Mouse (Mus musculus): ENCODE data around the gene Lgi4.

Lgi4 gene

GRCm38 (mm10) chr7:31109091-31109490 is 49.9 kb downstream of the Lgi4 start:
- peak; percentile 90 to 92 for DNase-seq

DNA sequence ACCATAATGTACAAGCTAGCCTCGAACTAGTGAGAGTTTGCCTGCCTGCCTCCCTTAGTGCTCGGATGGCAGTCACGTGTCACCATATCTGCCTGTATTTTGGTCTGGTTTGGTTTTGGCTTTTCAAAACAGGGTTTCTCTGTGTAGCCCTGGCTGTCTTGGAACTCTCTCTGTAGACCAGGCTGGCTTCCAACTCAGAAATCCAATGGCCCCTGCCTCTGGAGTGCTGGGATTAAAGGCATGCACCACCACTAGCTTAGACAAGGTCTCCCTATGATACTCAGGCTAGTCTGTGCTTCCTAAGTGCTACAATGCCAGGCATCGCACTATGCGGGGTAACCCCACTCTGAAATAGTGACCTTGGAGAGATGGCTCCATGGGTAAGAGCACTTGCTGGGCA is 50.7 kb downstream of the Lgi4 start:
- no peak for DNase-seq

DNA sequence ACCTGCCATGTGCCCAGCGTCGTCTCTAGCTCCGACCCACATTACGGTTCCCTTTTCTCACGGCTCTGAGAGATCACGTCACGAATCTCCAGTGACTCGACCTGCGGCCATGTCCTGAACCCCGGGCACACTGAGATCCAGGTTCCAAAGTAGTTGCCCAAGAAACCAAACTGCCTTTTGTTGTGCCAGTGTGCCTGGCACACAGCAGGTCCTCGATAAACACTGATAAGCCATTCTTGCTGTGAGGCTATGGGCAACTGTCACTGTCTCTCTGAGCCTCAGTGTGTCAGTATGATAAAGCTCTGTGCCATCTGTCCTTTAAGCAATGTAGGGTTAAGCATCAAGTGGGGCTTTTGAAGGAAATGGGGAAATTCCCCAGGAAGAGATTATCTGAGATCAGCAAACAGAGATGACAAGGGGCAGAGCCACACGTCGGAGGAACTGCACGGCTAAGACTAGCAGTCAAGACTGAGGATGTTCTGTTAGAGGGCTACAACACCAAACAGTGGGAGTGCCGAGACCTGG is 51.8 kb downstream of the Lgi4 start:
- DNase-seq, result no peak

GRCm38 (mm10) chr7:31112036-31112435 is 52.9 kb downstream of the Lgi4 start:
- peak in 1 of 2 experiments; percentile 42 for DNase-seq

- DNase-seq, result peak; percentile 76 to 82
Measured at GRCm38 (mm10) chr7:31113800-31114199, 54.7 kb downstream of the Lgi4 start.

DNA sequence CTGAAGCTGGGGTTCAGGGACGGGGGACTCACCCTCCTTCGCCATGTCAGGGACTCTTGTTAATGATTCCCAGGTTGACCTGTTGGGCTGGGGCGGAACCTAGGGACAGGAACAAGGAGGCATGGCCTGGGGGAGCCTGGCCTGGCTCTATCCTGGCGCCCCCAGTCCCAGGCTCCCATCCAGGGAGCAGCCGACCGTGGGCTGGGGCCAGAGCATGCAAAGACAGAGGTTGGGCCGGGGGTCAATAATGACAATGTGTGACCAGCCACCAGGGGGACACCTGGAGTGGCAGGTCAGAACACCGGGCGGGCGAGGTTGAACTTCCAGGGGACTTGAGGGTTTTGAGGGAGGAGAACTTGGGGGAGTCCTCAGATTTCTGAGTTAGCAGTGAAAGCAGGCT is 55.5 kb downstream of the Lgi4 start:
- DNase-seq, result peak; percentile 80 to 85

GRCm38 (mm10) chr7:31115182-31115581 is 56.0 kb downstream of the Lgi4 start, which contains the start of gene Hpn:
Hpn (minus strand) TSS chr7:31115290.
- peak; percentile 92 to 93 for DNase-seq

GRCm38 (mm10) chr7:31115587-31116043 is 56.5 kb downstream of the Lgi4 start:
- peak; percentile 94 for DNase-seq

- no peak for DNase-seq
Measured at GRCm38 (mm10) chr7:31116721-31117145, 57.6 kb downstream of the Lgi4 start.

- no peak for DNase-seq
Measured at GRCm38 (mm10) chr7:31117465-31117864, 58.3 kb downstream of the Lgi4 start.

DNA sequence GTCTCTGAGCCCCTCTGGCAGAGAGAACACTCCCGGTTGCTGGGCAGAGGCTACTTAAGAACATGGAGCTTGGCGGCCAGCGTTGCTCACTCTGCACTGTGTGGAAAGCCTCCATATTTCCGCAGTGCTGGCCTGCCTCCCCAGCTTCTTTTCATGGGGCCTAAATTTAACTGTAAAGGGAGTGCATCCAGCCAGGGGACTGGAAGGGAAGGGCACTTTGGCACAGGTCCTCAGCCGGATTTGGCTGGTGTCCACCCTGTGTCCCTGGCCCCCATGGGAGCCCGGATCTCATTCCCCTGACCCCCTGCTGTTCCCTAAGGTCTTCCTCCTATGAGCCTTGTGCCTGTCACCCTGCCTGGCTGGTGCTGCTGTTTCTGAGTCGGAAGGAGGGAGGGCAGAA is 59.3 kb downstream of the Lgi4 start:
- peak; percentile 55 to 65 for DNase-seq

DNA sequence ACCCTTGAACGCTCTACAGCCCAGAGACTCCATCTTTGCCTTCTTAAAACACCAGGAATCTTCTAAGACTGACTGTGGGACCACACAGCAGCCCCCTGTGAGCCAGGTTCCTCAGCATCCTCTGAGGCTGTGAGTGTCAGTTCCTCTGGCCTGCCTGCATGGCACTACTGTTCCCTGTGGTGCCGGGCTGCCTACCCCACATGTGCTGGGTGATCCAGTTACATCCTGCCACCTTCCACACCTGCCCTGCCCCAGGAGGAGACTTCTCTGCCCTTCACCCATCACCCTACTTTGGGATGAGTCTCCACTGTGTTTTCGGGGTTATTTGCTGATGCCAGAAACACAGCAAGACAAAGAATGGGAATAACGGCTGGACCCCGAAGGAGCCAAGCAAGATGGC is 60.4 kb downstream of the Lgi4 start:
- DNase-seq, result no peak
